Mouse (Mus musculus): Measurements from ENCODE around the gene Plppr3. TPM values are rescaled to one million over a fixed set of nuclear protein-coding genes. Genes with fewer than 3 reads are reported as not detected.

Gene Plppr3
- polyA plus RNA-seq, 1 experiment from 2014 or later = 142 TPM

DNA sequence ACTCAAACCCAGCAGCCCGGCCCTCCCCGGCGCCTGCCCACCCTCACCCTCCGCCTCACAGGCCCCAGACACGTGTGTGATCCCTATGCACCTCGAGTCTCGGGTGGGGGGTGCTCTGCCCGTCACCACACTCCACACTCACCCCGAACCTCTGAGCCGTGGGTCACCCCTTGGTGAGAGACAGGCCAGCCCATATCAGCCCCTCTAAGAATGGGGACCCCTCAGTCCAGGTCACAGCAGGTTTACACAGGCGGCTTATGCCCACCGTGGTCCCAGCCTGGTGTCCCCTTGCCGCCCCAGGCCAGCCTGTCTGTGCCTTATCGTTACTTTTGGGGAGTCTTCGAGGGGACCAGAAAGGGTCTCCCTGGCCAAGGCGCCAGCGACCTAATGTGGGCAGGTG is 54.8 kb downstream of the Plppr3 start:
- H3K4me2 ChIP-seq (replicated peaks) = no peak overlapping the region
- no peak overlapping the region for H3K4me3 ChIP-seq
- 90% methylated on average over 17 of the region's 17 CpGs for WGBS
- peaks cover 52% of the 10 kb centered on the region for H3K36me3 ChIP-seq
- H3K27ac ChIP-seq = no peak overlapping the region
- ATAC-seq (ENCODE audit: low FRiP score, low read depth) = no peak
- no peaks in the 10 kb centered on the region for H3K27me3 ChIP-seq
- H3K9me3 ChIP-seq = no peaks in the 10 kb centered on the region
- peaks cover 21% of the 10 kb centered on the region for H3K4me1 ChIP-seq
- no peak overlapping the region for H3K9ac ChIP-seq

GRCm38 (mm10) chr10:79818225-79818624 is 56.2 kb downstream of the Plppr3 start:
- Histone ChIP-seq H3K9me3 (no peaks in the 10 kb centered on the region), H3K4me3 (no peak overlapping the region), H3K36me3 (peaks cover 57% of the 10 kb centered on the region), H3K4me1 (peaks cover 21% of the 10 kb centered on the region), H3K4me2 (replicated peaks) (no peak overlapping the region), H3K27me3 (no peaks in the 10 kb centered on the region), H3K27ac (no peak overlapping the region), H3K9ac (no peak overlapping the region)
- 65% methylated on average over 4 of the region's 4 CpGs for WGBS
- ATAC-seq (ENCODE audit: low FRiP score, low read depth) = no peak

- H3K27ac ChIP-seq = no peak overlapping the region
- 88% methylated on average over 2 of the region's 2 CpGs for WGBS
- no peak overlapping the region for H3K4me2 ChIP-seq (replicated peaks)
- no peak overlapping the region for H3K9ac ChIP-seq
- H3K4me3 ChIP-seq = no peak overlapping the region
- ATAC-seq (ENCODE audit: low FRiP score, low read depth) = no peak
- H3K36me3 ChIP-seq = peaks cover 65% of the 10 kb centered on the region
- peaks cover 10% of the 10 kb centered on the region for H3K4me1 ChIP-seq
- no peaks in the 10 kb centered on the region for H3K9me3 ChIP-seq
- H3K27me3 ChIP-seq = no peaks in the 10 kb centered on the region
Measured at GRCm38 (mm10) chr10:79817111-79817510, 57.3 kb downstream of the Plppr3 start.

GRCm38 (mm10) chr10:79815671-79816494 is 58.6 kb downstream of the Plppr3 start:
- Histone ChIP-seq H3K4me3 (no peak overlapping the region), H3K27ac (no peak overlapping the region), H3K27me3 (no peaks in the 10 kb centered on the region), H3K36me3 (peaks cover 73% of the 10 kb centered on the region), H3K9ac (no peak overlapping the region), H3K9me3 (no peaks in the 10 kb centered on the region), H3K4me1 (peaks cover 5% of the 10 kb centered on the region; the same call in 1 of the 2 replicates), H3K4me2 (replicated peaks) (no peak overlapping the region)
- WGBS = 91% methylated on average over 12 of the region's 12 CpGs
- no peak for ATAC-seq (ENCODE audit: low FRiP score, low read depth)

GRCm38 (mm10) chr10:79814271-79814842 is 60.1 kb downstream of the Plppr3 start:
- no peak for ATAC-seq (ENCODE audit: low FRiP score, low read depth)
- Histone ChIP-seq H3K36me3 (peaks cover 71% of the 10 kb centered on the region), H3K4me2 (replicated peaks) (no peak overlapping the region), H3K27me3 (no peaks in the 10 kb centered on the region), H3K9me3 (no peaks in the 10 kb centered on the region), H3K9ac (no peak overlapping the region), H3K4me1 (no peaks in the 10 kb centered on the region), H3K4me3 (no peak overlapping the region), H3K27ac (no peak overlapping the region)
- 89% methylated on average over 5 of the region's 5 CpGs for WGBS

DNA sequence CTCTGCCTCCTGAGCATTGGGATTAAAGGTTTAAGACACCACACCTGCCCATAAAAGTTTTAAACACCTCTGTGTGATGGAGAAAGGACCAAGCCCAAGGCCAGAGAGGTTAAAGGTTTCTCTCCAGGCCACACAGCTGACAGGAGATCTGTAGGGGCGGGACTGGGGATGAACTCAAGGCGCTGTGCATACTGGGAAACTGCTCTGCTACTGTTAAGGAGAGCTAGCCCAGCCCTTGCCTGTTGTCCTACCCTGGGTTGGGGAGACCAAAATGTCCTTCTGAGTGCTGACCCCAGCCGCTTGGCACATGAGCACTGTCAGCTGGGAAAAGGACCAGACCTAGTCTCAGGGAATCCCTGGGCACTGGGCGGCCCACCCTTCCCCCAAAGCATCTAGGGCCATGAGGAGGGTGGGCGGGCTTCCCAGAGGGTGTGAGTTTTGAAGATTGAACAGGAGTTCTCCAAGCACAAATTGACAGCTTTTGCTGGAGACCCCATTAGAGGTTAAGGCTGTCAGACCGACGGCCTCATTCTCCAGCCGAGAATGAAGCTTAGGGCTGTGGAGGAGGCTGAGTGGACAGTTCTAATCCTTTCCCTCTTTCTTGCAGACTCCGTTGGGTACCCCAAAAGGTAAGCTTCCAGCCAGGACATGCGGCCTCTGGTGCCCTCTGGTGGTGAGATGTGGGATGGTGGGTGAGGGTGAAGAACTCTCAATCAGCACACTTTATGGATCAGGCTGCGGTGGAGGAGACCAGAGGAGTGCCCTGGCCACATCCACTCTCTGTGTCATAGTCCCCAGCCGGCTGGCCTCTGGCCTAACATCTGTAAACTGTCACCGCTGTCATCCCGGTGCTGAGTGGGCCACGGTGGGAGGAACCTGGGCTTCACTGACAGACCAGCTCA is 62.4 kb downstream of the Plppr3 start:
- ATAC-seq (ENCODE audit: low FRiP score, low read depth) = peak; percentile 52
- WGBS = 30% methylated on average over 15 of the region's 15 CpGs

More for the DNA sequence above, 62.4 kb downstream of the Plppr3 start:
- Histone ChIP-seq H3K27ac (no peak overlapping the region), H3K4me3 (no peak overlapping the region), H3K9me3 (no peaks in the 10 kb centered on the region), H3K4me1 (peaks cover 8% of the 10 kb centered on the region), H3K9ac (no peak overlapping the region), H3K36me3 (peaks cover 83% of the 10 kb centered on the region), H3K4me2 (replicated peaks) (no peak overlapping the region), H3K27me3 (no peaks in the 10 kb centered on the region)

Small RNA genes lying within 50 kb of the gene (microRNA-seq; reads per million reads assigned to microRNA genes)
- 0.52 reads per million for gene Mir6910

Other genes starting within 250 kb of the Plppr3 start
- 11.3 and 11.9 TPM in 2 replicates for gene Shc2, start 236.7 kb downstream of the Plppr3 start, polyA plus RNA-seq (2015; fragmentation: Nextera tagmentation; extraction: Ambion mirVana)
- gene Odf3l2, start 228.9 kb downstream of the Plppr3 start, polyA plus RNA-seq (2015; fragmentation: Nextera tagmentation; extraction: Ambion mirVana) = not detected in 2 replicates
- 7.0 and 8.2 TPM in 2 replicates for gene Madcam1, start 210.1 kb downstream of the Plppr3 start, polyA plus RNA-seq (2015; fragmentation: Nextera tagmentation; extraction: Ambion mirVana)
- 62.0 and 65.9 TPM in 2 replicates for gene Tpgs1, start 205.3 kb downstream of the Plppr3 start, polyA plus RNA-seq (2015; fragmentation: Nextera tagmentation; extraction: Ambion mirVana)
- 116 and 123 TPM in 2 replicates for gene Cdc34, start 192.4 kb downstream of the Plppr3 start, polyA plus RNA-seq (2015; fragmentation: Nextera tagmentation; extraction: Ambion mirVana)
- gene Gzmm, start 185.6 kb downstream of the Plppr3 start, polyA plus RNA-seq (2015; fragmentation: Nextera tagmentation; extraction: Ambion mirVana) = 0.83 and 0.92 TPM in 2 replicates
- 761 and 775 TPM in 2 replicates for gene Bsg, start 170.1 kb downstream of the Plppr3 start, polyA plus RNA-seq (2015; fragmentation: Nextera tagmentation; extraction: Ambion mirVana)
- gene Hcn2, start 158.0 kb downstream of the Plppr3 start, polyA plus RNA-seq (2015; fragmentation: Nextera tagmentation; extraction: Ambion mirVana) = not detected in 2 replicates
- gene Polrmt, start 128.1 kb downstream of the Plppr3 start, polyA plus RNA-seq (2015; fragmentation: Nextera tagmentation; extraction: Ambion mirVana) = 49.4 and 54.9 TPM in 2 replicates
- gene Fgf22, start 119.6 kb downstream of the Plppr3 start, polyA plus RNA-seq (2015; fragmentation: Nextera tagmentation; extraction: Ambion mirVana) = 0.34 and 0.47 TPM in 2 replicates
- gene Rnf126, start 107.7 kb downstream of the Plppr3 start, polyA plus RNA-seq (2015; fragmentation: Nextera tagmentation; extraction: Ambion mirVana) = 93.0 and 95.4 TPM in 2 replicates
- 7.0 and 7.8 TPM in 2 replicates for gene Fstl3, start 97.4 kb downstream of the Plppr3 start, polyA plus RNA-seq (2015; fragmentation: Nextera tagmentation; extraction: Ambion mirVana)
- 0.11 TPM in 1 of 2 replicates, not detected in the other for gene Prss57, start 83.7 kb downstream of the Plppr3 start, polyA plus RNA-seq (2015; fragmentation: Nextera tagmentation; extraction: Ambion mirVana)
- gene Palm, start 81.1 kb downstream of the Plppr3 start, polyA plus RNA-seq (2015; fragmentation: Nextera tagmentation; extraction: Ambion mirVana) = 101 TPM in 2 replicates
- 0.90 and 1.4 TPM in 2 replicates for gene Misp, start 53.6 kb downstream of the Plppr3 start, polyA plus RNA-seq (2015; fragmentation: Nextera tagmentation; extraction: Ambion mirVana)
- gene Ptbp1, start 20.2 kb downstream of the Plppr3 start, polyA plus RNA-seq (2015; fragmentation: Nextera tagmentation; extraction: Ambion mirVana) = 347 and 366 TPM in 2 replicates
- 11.1 and 11.3 TPM in 2 replicates for gene Prtn3, start 158 bp downstream of the Plppr3 start, polyA plus RNA-seq (2015; fragmentation: Nextera tagmentation; extraction: Ambion mirVana)
- gene Elane, start 11.6 kb upstream of the Plppr3 start, polyA plus RNA-seq (2015; fragmentation: Nextera tagmentation; extraction: Ambion mirVana) = 0.29 and 0.86 TPM in 2 replicates
- not detected in 2 replicates for gene Cfd, start 16.2 kb upstream of the Plppr3 start, polyA plus RNA-seq (2015; fragmentation: Nextera tagmentation; extraction: Ambion mirVana)
- gene Med16, start 34.3 kb upstream of the Plppr3 start, polyA plus RNA-seq (2015; fragmentation: Nextera tagmentation; extraction: Ambion mirVana) = 44.9 and 46.8 TPM in 2 replicates
- gene Gm26602, start 36.2 kb upstream of the Plppr3 start, polyA plus RNA-seq (2015; fragmentation: Nextera tagmentation; extraction: Ambion mirVana) = 20.3 TPM in 1 of 2 replicates, not detected in the other
- gene Kiss1r, start 42.3 kb upstream of the Plppr3 start, polyA plus RNA-seq (2015; fragmentation: Nextera tagmentation; extraction: Ambion mirVana) = 0.94 and 1.0 TPM in 2 replicates
- gene R3hdm4, start 46.6 kb upstream of the Plppr3 start, polyA plus RNA-seq (2015; fragmentation: Nextera tagmentation; extraction: Ambion mirVana) = 186 and 188 TPM in 2 replicates
- 5.5 and 6.2 TPM in 2 replicates for gene Arid3a, start 52.4 kb upstream of the Plppr3 start, polyA plus RNA-seq (2015; fragmentation: Nextera tagmentation; extraction: Ambion mirVana)
- gene Wdr18, start 85.5 kb upstream of the Plppr3 start, polyA plus RNA-seq (2015; fragmentation: Nextera tagmentation; extraction: Ambion mirVana) = 105 and 106 TPM in 2 replicates
- gene Grin3b, start 96.1 kb upstream of the Plppr3 start, polyA plus RNA-seq (2015; fragmentation: Nextera tagmentation; extraction: Ambion mirVana) = 0.41 and 0.73 TPM in 2 replicates
- gene Tmem259, start 109.7 kb upstream of the Plppr3 start, polyA plus RNA-seq (2015; fragmentation: Nextera tagmentation; extraction: Ambion mirVana) = 16.0 and 19.5 TPM in 2 replicates
- 287 and 299 TPM in 2 replicates for gene Cnn2, start 114.0 kb upstream of the Plppr3 start, polyA plus RNA-seq (2015; fragmentation: Nextera tagmentation; extraction: Ambion mirVana)
- 1.8 and 1.9 TPM in 2 replicates for gene Abca7, start 121.9 kb upstream of the Plppr3 start, polyA plus RNA-seq (2015; fragmentation: Nextera tagmentation; extraction: Ambion mirVana)
- gene Arhgap45, start 142.0 kb upstream of the Plppr3 start, polyA plus RNA-seq (2015; fragmentation: Nextera tagmentation; extraction: Ambion mirVana) = 7.3 and 7.6 TPM in 2 replicates
- gene Polr2e, start 165.2 kb upstream of the Plppr3 start, polyA plus RNA-seq (2015; fragmentation: Nextera tagmentation; extraction: Ambion mirVana) = 244 and 254 TPM in 2 replicates
- gene Gpx4, start 172.5 kb upstream of the Plppr3 start, polyA plus RNA-seq (2015; fragmentation: Nextera tagmentation; extraction: Ambion mirVana) = 462 and 477 TPM in 2 replicates
- gene Sbno2, start 230.9 kb upstream of the Plppr3 start, polyA plus RNA-seq (2015; fragmentation: Nextera tagmentation; extraction: Ambion mirVana) = 13.5 and 15.2 TPM in 2 replicates
- gene Stk11, start 241.2 kb upstream of the Plppr3 start, polyA plus RNA-seq (2015; fragmentation: Nextera tagmentation; extraction: Ambion mirVana) = 17.1 and 17.4 TPM in 2 replicates

Data from limb, embryonic 13.5 days (tissue).